In genomic region chr6:113530932-113531839, GRCm38 (mm10) we compare ENCODE assay signal across 8 mouse cellular contexts. TPM values are rescaled to one million over a fixed set of nuclear protein-coding genes. Genes with fewer than 3 reads are reported as not detected.
DNase-seq lines count a peak whose midpoint lies in the region; ATAC-seq and TF ChIP-seq lines count a peak whose summit lies in the region.

Emc3 (minus strand) TSS chr6:113531652.
Fancd2 (plus strand) TSS chr6:113531682.

- H3K79me2 ChIP-seq in macrophage (ENCODE audit: inconsistent target) = peaks cover 53% of the 10 kb centered on the region

- peak within 1 kb of the TSS; percentile 83 for H3K27ac ChIP-seq in left cerebral cortex, adult 2 months
- H3K27ac ChIP-seq in macrophage = peak within 1 kb of the TSS; percentile 53

- no peak; the same call in 1 of the 2 replicates for TF ChIP-seq CTCF in left cerebral cortex, adult 2 months (IDR thresholded peaks at IDR 0.05)

- no peaks in the 10 kb centered on the region for H3K36me3 ChIP-seq in macrophage (ENCODE audit: inconsistent target)

- peak within 1 kb of the TSS; percentile 96 for H3K4me3 ChIP-seq in left cerebral cortex, adult 2 months
- peak within 1 kb of the TSS; percentile 98 for H3K4me3 ChIP-seq in macrophage (ENCODE audit: inconsistent target)

- peak; percentile 87 for ATAC-seq in activated CD4-positive, CD25-positive, alpha-beta regulatory T cell, adult 4 months
- ATAC-seq in common myeloid progenitor, adult 5-6 weeks (replicated peaks; ENCODE audit: low read depth, poor library complexity, severe bottlenecking) = peak; percentile 90

- intact Hi-C loops in left cerebral cortex, adult 2 months (cut with DNase I) = loop anchor here (5.0 kb wide), 2 partner anchors 71 to 151 kb away; partner anchors contain the start of genes Brk1 and Fancd2os

- peak; percentile 79 to 80 for DNase-seq in gastrocnemius, adult 8-10 months (ENCODE audit: low spot score in 2 of 2)
- peak; percentile 73 for DNase-seq in hindlimb bud, embryonic 11.5 days (ENCODE audit: extremely low spot score, low read depth, low spot score)
- DNase-seq in left cerebral cortex, adult 2 months (ENCODE audit: extremely low spot score in 1 of 2, low spot score in 2 of 2) = peak; percentile 92 to 97
- peak; percentile 83 for DNase-seq in retina, postnatal 7 days (ENCODE audit: low read depth, low spot score)
- DNase-seq in urinary bladder, adult 18-20 months (ENCODE audit: low spot score in 2 of 2) = peak; percentile 78 to 92

- WGBS in macrophage (ENCODE audit: missing documents) = under 1% methylated on average over 47 of the region's 47 CpGs

RNA-seq across cellular contexts. Expression of gene Emc3, which starts in this region (rescaled TPM):
- polyA plus RNA-seq in activated CD4-positive, CD25-positive, alpha-beta regulatory T cell, adult 4 months (2017; shearing (Covaris generic)) = 10 to 100 TPM; 57.7 to 61.8 TPM
- total RNA-seq in common myeloid progenitor, adult 5-6 weeks (2017) = 31.3 and 40.9 TPM in 2 replicates
- 10 to 100 TPM; 51.5 to 58.0 (median 55.0) TPM for total RNA-seq in gastrocnemius, adult 8-10 months (2022)
- 10 to 100 TPM; 76.5 to 77.5 TPM for total RNA-seq in left cerebral cortex, adult 2 months (2021)
- total RNA-seq in macrophage (2018; cell fraction: chromatin; rRNA removed) = 10 to 100 TPM; 11.6 to 35.8 (median 27.1) TPM
- total RNA-seq in macrophage (2018; cell fraction: cytosol; rRNA removed) = 10 to 100 TPM; 63.7 to 92.5 (median 82.3) TPM
- 10 to 100 TPM; 24.6 to 78.0 (median 49.5) TPM for total RNA-seq in macrophage (2018; cell fraction: nucleus; rRNA removed)
- polyA plus RNA-seq in macrophage (2018) = 82.1 to 91.7 TPM (median 91.0 TPM) in 3 replicates

RNA-seq across cellular contexts. Expression of gene Fancd2, which starts in this region (rescaled TPM):
- polyA plus RNA-seq in activated CD4-positive, CD25-positive, alpha-beta regulatory T cell, adult 4 months (2017; shearing (Covaris generic)) = 1 to 10 TPM; 4.4 to 7.2 TPM
- 21.1 and 31.8 TPM in 2 replicates for total RNA-seq in common myeloid progenitor, adult 5-6 weeks (2017)
- total RNA-seq in gastrocnemius, adult 8-10 months (2022) = under 1 TPM in 3 of 4 experiments, not detected in 1; 0.07 to 0.24 (median 0.24) TPM
- 1 to 10 TPM; 2.1 to 2.2 TPM for total RNA-seq in left cerebral cortex, adult 2 months (2021)
- total RNA-seq in macrophage (2018; cell fraction: chromatin; rRNA removed) = 10 to 100 TPM in 1 of 26 experiments, 1 to 10 TPM in 24, under 1 TPM in 1; 0.63 to 17.4 (median 4.5) TPM
- 1 to 10 TPM in 1 of 26 experiments, under 1 TPM in 25; 0.26 to 1.0 (median 0.59) TPM for total RNA-seq in macrophage (2018; cell fraction: cytosol; rRNA removed)
- total RNA-seq in macrophage (2018; cell fraction: nucleus; rRNA removed) = 10 to 100 TPM in 1 of 26 experiments, 1 to 10 TPM in 21, under 1 TPM in 4; 0.52 to 21.1 (median 1.5) TPM
- 0.21 to 2.5 TPM (median 0.72 TPM) in 3 replicates for polyA plus RNA-seq in macrophage (2018)

Comparison
In these comparisons a context has a peak if more than half of its experiments do, and no peak if none do; other contexts are left out.
1. Peak in every context shown above with its lines: DNase-seq, ATAC-seq, H3K4me3 ChIP-seq and H3K27ac ChIP-seq.